Mouse (Mus musculus) kidney, embryonic 14.5 days (tissue): ENCODE results near the gene Mbd5. TPM values are rescaled to one million over a fixed set of nuclear protein-coding genes. Genes with fewer than 3 reads are reported as not detected.

Experiments
- ATAC-seq: fragments of 200-750 bp; cut with Nextera tagmentation; 2 replicates; pipeline ENCODE4 v1.8.0; 2017; ENCODE audit warnings: moderate number of reproducible peaks, mild to moderate bottlenecking, moderate TSS enrichment, moderate library complexity; ENCODE audit not compliant: low FRiP score, low TSS enrichment
- H3K27ac ChIP-seq: fragments of 300-500 bp; sonication (generic); 2 replicates; pipeline ENCODE4 v1.5.1; 2014; ENCODE audit warnings: low read depth, mild to moderate bottlenecking, low read length, moderate library complexity, mixed read lengths
- H3K27me3 ChIP-seq: fragments of 300-500 bp; sonication (generic); 2 replicates; pipeline ENCODE4 v1.6.1; 2014; ENCODE audit warnings: mild to moderate bottlenecking, low read length; ENCODE audit not compliant: control insufficient read depth, insufficient read depth
- H3K36me3 ChIP-seq: fragments of 300-500 bp; sonication (generic); 2 replicates; pipeline ENCODE4 v1.6.1; 2014; ENCODE audit warnings: low read length, mixed read lengths; ENCODE audit not compliant: control insufficient read depth, insufficient read depth
- H3K4me1 ChIP-seq: fragments of 300-500 bp; sonication (generic); 2 replicates; pipeline ENCODE4 v1.6.1; 2014; ENCODE audit warnings: low read length, mixed read lengths; ENCODE audit not compliant: control insufficient read depth, insufficient read depth
- H3K4me2 ChIP-seq: fragments of 300-500 bp; sonication (generic); replicated peaks from 2 replicates; pipeline ENCODE4 v1.6.1; 2014; ENCODE audit warnings: low read depth, mild to moderate bottlenecking, low read length
- H3K4me3 ChIP-seq: fragments of 300-500 bp; sonication (generic); 2 replicates; pipeline ENCODE4 v1.5.1; 2014; ENCODE audit warnings: mild to moderate bottlenecking, low read length
- H3K9ac ChIP-seq: fragments of 300-500 bp; sonication (generic); 2 replicates; pipeline ENCODE4 v1.6.1; 2014; ENCODE audit warnings: low read depth, mild to moderate bottlenecking, low read length, moderate library complexity
- H3K9me3 ChIP-seq: fragments of 300-500 bp; sonication (generic); 2 replicates; pipeline ENCODE4 v1.6.1; 2016; ENCODE audit warnings: low read length; ENCODE audit not compliant: control insufficient read depth
- WGBS: fragments of 180-500 bp; shearing (Covaris S2); extraction: QIAGEN DNeasy Blood & Tissue Kit; methylation state at CpG from one replicate; pipeline ENCODE4 v1.1.7; 2014; 5-methylcytosine and 5-hydroxymethylcytosine counted together
- polyA plus RNA-seq: library from polyadenylated mRNA; unstranded; fragments of >200 nt; fragmentation: Nextera tagmentation; extraction: Ambion mirVana; gene quantifications from 2 replicates; pipeline ENCODE4 v1.2.1, GENCODE M21; 2014

The Mbd5 gene
- polyA plus RNA-seq, 1 experiment from 2014 or later: 34.2 TPM

DNA sequence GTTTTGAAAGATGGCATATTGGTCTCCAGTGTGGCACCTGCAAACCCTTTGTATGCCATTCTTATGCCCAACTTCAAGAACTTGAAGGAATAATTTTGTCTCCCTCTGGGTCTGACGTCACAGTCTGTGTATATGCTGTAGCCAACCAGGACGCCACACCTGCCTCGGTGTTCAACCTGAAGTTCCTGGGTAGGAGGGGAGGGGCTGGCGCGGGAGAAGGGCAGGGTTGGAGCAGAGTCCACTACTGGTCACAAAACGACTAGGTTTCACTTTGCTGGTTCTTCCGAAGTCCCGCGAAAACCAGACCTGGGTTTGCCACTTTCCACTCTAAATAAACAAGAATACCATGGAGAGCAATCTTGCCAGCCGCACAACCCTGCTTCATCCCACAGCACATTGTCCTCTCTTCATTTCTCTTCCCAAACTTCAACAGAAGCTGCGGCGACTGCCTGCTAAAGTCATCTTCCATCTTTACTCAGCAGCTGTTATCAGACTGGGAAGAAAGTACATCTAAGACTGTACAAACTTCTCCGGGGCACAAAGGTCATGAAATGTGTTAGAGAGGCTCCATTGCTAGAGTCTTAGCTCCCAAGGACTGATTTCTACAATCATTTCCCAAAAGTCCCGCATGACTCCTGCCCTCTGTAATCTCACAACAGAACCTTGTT lies 417.7 kb downstream of the Mbd5 start:
- 87% methylated on average over 14 of the region's 14 CpGs for WGBS
- Histone ChIP-seq H3K27ac (no peak overlapping the region), H3K4me1 (no peaks in the 10 kb centered on the region), H3K9me3 (no peaks in the 10 kb centered on the region), H3K27me3 (no peaks in the 10 kb centered on the region), H3K36me3 (no peaks in the 10 kb centered on the region), H3K4me3 (no peak overlapping the region), H3K4me2 (no peak overlapping the region), H3K9ac (no peak overlapping the region)
- no peak for ATAC-seq

DNA sequence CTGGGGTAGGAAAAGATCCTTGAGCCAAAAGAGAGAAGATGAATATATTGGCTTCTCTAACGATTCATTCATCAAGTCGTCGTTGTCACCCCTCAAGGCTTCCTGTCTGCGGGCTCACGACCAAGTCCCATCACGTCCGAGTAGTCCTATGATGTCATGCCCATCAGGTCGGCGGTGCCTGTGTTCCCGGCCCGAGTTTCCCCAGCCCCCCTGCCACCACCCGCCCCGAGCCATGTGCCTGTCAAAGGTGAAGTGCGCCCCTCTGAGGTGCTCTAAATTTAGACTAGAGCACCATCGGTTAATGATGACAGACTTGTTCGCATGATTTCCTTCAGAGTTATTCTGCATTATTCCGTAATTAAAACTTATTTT lies 418.2 kb downstream of the Mbd5 start:
- ATAC-seq: no peak
- Histone ChIP-seq H3K9me3 (no peaks in the 10 kb centered on the region), H3K4me3 (no peak overlapping the region), H3K36me3 (no peaks in the 10 kb centered on the region), H3K27me3 (no peaks in the 10 kb centered on the region), H3K4me2 (no peak overlapping the region), H3K9ac (no peak overlapping the region), H3K27ac (no peak overlapping the region), H3K4me1 (no peaks in the 10 kb centered on the region)
- 78% methylated on average over 17 of the region's 17 CpGs for WGBS

DNA sequence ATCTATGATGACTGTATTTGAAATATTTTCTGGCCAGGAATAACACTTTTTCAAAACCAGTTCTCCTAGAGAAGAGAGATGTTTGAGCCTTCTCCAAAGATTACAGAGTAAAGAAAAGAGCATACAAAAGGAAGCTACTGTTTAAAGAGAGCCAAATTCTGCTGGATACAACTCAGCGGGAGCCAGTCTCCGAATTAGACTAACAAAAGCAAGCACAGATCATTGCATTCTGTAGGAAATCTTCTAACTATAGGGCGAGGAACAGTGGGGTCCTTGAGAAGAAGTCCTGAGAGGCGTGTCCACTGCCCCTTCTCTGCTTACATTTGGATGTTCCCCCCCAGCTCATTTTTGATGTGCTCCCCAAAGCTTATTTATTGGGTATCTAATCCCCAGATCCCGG lies 422.3 kb downstream of the Mbd5 start:
- Histone ChIP-seq H3K27me3 (no peaks in the 10 kb centered on the region), H3K27ac (no peak overlapping the region), H3K9ac (no peak overlapping the region), H3K4me1 (no peaks in the 10 kb centered on the region), H3K4me3 (no peak overlapping the region), H3K9me3 (no peaks in the 10 kb centered on the region), H3K36me3 (no peaks in the 10 kb centered on the region), H3K4me2 (no peak overlapping the region)
- ATAC-seq: no peak
- 85% methylated on average over 5 of the region's 5 CpGs for whole genome bisulfite sequencing

DNA sequence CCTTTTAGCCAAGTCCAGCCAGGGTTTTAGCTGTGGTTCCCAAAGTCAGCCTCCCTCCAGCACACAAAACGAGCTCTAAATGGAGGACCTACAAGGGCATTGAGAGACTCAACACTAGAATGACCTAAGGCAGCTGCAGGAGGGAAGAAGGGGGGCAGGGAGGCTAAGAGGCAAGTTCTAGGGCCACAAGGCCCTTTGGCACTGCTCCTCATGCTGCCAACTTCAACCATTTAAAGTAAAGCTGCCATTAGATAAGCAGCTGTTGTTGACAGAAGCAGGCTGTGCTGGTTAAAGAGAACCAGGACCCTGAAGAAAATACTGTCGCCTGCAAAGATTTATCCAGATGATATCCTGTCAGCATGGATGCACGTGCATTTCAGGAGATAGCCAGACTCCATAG lies 423.3 kb downstream of the Mbd5 start:
- Histone ChIP-seq H3K9ac (no peak overlapping the region), H3K9me3 (no peaks in the 10 kb centered on the region), H3K36me3 (no peaks in the 10 kb centered on the region), H3K4me2 (no peak overlapping the region), H3K27me3 (no peaks in the 10 kb centered on the region), H3K4me1 (no peaks in the 10 kb centered on the region), H3K27ac (no peak overlapping the region), H3K4me3 (no peak overlapping the region)
- WGBS: 62% methylated on average over 3 of the region's 3 CpGs
- no peak for ATAC-seq

Other genes starting within 250 kb of the Mbd5 start
- 10.8 and 18.5 TPM in 2 replicates for gene Acvr2a, start 135.4 kb upstream of the Mbd5 start, polyA plus RNA-seq
- gene Orc4, start 769 bp downstream of the Mbd5 start, polyA plus RNA-seq: 114 and 121 TPM in 2 replicates